Mouse (Mus musculus): Measurements from ENCODE around the gene Cog1. TPM values are rescaled to one million over a fixed set of nuclear protein-coding genes. Genes with fewer than 3 reads are reported as not detected.

Gene Cog1
- 36.3 and 37.8 TPM in 2 replicates for total RNA-seq (2017)

- no peak for ATAC-seq (ENCODE audit: extremely low read depth, insufficient number of reproducible peaks, low FRiP score, poor library complexity, severe bottlenecking)
These were observed at the start of gene Cog1 for GRCm38 (mm10) chr11:113648690-113649352. Gene Cog1 (plus strand): TSS chr11:113649169.

GRCm38 (mm10) chr11:113600526-113601245, 48.3 kb upstream of the Cog1 start:
- no peak for ATAC-seq (ENCODE audit: extremely low read depth, insufficient number of reproducible peaks, low FRiP score, poor library complexity, severe bottlenecking)

DNA sequence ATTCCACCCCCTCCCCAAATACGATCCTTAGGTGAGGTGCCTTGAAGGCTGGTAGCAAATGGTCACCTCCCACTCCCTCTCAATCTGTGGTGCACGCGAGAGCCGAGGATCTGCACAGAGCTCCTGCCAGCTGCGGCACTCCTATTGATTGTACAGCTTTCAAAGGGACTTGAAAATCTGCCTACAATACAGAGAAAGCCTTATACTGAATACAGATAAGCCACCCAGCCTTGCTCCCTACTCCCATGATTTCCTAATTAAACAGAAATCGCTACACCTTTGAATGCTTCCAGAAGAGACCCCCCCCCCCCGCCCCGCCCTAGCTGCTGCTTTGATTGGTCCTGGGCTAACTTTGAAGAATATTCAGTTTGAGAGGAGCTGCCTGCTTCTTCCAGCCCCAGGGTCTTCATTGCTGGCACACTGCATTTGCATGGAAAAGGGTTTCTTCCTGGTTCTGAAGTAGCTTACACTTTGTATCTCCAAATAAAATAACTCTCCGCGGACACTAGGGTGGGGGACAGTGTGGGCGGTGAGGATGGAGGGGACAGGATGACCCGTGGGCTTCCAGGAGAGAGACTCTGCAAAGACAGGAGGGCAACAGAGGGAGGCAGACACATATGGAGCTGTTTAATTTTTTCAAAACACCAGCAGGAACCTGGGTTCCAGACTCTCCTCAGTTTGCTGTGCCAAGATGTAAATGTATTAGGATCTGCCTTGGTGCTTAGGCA, 47.2 kb upstream of the Cog1 start:
- ATAC-seq (ENCODE audit: extremely low read depth, insufficient number of reproducible peaks, low FRiP score, poor library complexity, severe bottlenecking): no peak

- no peak for ATAC-seq (ENCODE audit: extremely low read depth, insufficient number of reproducible peaks, low FRiP score, poor library complexity, severe bottlenecking)
These were observed 41.4 kb upstream of the Cog1 start for GRCm38 (mm10) chr11:113607556-113607955.

- ATAC-seq (ENCODE audit: extremely low read depth, insufficient number of reproducible peaks, low FRiP score, poor library complexity, severe bottlenecking): no peak
These were observed 39.4 kb upstream of the Cog1 start for GRCm38 (mm10) chr11:113609581-113609980.

GRCm38 (mm10) chr11:113610266-113610665, 38.7 kb upstream of the Cog1 start:
- ATAC-seq (ENCODE audit: extremely low read depth, insufficient number of reproducible peaks, low FRiP score, poor library complexity, severe bottlenecking): no peak

DNA sequence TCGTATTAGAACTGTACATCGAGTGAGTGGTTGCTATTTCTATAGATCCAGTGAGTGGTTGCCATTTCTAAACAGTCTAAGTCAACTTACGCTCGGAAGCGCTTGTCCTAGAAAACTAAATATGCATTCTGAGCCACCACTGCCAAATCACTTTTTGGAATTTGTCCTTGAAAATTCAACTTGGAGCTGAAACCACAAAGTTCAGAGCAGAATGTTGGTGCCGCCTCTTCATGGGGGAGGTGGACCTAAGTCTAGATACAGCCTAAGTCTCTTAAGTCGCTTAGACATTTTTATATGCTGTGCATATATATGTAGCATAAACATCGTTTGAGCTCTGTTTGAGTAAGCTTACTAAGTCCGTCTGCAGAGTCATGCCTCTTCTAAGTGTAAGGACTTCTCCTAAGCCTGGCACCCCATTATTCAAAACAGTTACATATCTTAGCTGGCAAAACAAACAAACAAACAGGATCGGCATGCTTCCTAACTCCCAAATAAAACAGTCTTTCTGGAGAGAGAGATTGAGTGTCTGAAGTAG, 37.8 kb upstream of the Cog1 start:
- no peak for ATAC-seq (ENCODE audit: extremely low read depth, insufficient number of reproducible peaks, low FRiP score, poor library complexity, severe bottlenecking)

- ATAC-seq (ENCODE audit: extremely low read depth, insufficient number of reproducible peaks, low FRiP score, poor library complexity, severe bottlenecking): peak; percentile 74
These were observed 37.0 kb upstream of the Cog1 start for GRCm38 (mm10) chr11:113611664-113612611.

DNA sequence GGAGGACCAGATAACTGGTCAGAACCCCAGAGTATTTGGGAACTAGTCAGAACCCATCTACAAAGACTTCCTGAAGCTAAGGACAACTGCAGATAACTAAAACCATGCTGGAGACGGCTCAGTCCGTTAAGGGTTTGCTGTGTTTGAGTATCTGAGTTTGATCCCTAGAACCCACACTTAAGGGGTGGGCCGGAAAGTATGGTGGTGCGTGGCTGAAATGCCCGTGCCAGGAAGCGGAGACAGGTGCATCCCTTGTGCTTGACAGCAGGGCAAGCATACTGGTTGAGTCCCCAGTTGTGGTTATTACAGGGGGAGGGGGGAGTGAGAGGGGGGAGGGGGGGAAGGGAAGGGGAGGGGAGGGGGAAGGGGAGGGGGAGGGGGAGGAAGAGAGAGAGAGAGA, 34.5 kb upstream of the Cog1 start:
- ATAC-seq (ENCODE audit: extremely low read depth, insufficient number of reproducible peaks, low FRiP score, poor library complexity, severe bottlenecking): no peak

- ATAC-seq (ENCODE audit: extremely low read depth, insufficient number of reproducible peaks, low FRiP score, poor library complexity, severe bottlenecking): peak; percentile 74
These were observed 31.6 kb upstream of the Cog1 start for GRCm38 (mm10) chr11:113617132-113617911.

- ATAC-seq (ENCODE audit: extremely low read depth, insufficient number of reproducible peaks, low FRiP score, poor library complexity, severe bottlenecking): no peak
These were observed 30.7 kb upstream of the Cog1 start for GRCm38 (mm10) chr11:113618303-113618671.

DNA sequence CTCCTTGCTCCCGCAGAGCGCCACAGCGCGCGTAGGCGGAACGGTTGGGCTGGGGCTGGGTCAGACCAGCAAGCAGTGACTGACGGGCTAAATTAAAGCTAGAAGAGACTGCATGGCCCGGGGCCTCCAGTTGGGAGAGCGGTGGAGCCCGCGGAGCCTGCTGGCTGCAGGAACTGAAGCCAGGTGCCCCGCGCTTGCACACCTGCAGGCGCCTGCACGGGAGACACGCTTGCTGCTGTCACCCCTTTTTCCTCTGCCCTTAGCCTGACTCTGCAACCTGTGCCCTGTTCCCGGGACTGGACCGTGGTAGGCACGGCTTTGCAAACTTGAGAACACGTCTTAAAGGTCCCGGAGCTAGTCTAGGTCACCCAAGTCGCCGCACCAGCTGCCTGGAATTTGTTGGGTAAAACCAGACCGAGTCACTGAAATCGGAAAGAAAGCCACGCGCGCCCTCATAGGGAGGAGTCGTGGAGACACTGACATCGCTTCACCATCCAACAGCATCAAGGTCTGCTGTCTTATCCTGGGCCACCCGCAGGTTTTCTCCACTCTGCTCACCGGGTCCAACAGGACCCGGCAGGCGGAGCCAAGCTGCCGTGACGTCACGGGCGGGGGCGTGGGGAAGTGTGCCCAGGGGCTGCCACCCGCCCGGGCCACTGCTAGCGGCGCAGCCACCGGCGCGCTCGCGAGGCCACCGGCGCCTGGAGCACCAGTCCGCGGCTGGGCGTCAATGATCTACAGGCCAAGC, 30.1 kb upstream of the Cog1 start, which contains the start of gene Sstr2:
Gene Sstr2 (plus strand): TSS at position 671 of the 748 bp plus-strand sequence.
- ATAC-seq (ENCODE audit: extremely low read depth, insufficient number of reproducible peaks, low FRiP score, poor library complexity, severe bottlenecking): peak; percentile 23; the same call in 1 of the 2 replicates

DNA sequence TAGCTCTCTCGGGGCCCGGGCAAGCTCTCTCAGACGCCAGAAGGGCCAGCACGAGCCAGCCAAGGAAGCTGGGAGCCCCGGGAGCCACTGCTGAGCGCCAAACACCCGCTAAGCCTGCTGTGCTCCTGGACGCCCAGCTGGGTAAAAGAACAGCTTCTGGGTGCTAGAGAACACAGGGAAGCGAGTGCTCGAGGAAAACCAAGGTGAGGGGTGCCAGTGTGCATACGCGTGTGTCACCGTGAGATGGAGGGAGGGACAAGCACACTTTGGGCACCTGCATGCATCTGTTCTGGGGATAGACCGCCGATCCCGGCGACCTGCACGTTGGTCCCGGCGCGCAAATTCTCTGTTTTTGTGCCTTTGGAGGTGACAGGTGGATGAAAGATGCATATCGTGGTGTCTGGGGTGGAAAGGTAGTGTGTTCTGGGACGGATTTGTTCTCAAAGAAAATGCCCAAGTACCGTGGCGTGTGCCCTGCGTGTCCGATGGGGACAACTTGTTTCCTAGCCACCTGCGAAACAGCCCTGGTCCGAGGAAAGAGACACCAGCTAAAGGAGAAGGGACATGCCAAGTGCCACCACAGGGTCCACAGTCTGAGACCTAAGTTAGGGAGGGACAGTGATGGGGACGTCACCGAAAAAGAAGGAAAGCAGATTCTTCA, 29.4 kb upstream of the Cog1 start:
- no peak for ATAC-seq (ENCODE audit: extremely low read depth, insufficient number of reproducible peaks, low FRiP score, poor library complexity, severe bottlenecking)

- no peak for ATAC-seq (ENCODE audit: extremely low read depth, insufficient number of reproducible peaks, low FRiP score, poor library complexity, severe bottlenecking)
These were observed 28.0 kb upstream of the Cog1 start for GRCm38 (mm10) chr11:113621001-113621400.

- ATAC-seq (ENCODE audit: extremely low read depth, insufficient number of reproducible peaks, low FRiP score, poor library complexity, severe bottlenecking): no peak
These were observed 26.9 kb upstream of the Cog1 start for GRCm38 (mm10) chr11:113622028-113622427.

GRCm38 (mm10) chr11:113625437-113625836, 23.5 kb upstream of the Cog1 start:
- no peak for ATAC-seq (ENCODE audit: extremely low read depth, insufficient number of reproducible peaks, low FRiP score, poor library complexity, severe bottlenecking)

DNA sequence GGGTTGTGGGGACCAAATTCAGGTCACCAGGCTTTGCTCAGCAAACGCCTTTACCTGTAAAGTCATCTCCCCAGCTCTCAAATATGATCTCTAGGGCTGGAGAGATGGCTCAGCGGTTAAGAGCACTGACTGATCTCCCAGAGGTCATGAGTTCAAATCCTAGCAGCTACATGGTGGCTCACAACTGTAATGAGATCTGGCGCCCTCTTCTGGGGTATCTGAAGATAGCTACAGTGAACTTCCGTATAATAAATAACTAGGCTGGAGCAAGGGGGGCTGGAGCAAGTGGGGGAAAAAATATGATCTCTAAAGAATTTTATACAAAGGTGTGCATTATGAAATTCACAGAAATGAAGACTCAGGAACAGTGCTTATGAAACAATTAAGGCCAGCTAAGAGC, 21.2 kb upstream of the Cog1 start:
- ATAC-seq (ENCODE audit: extremely low read depth, insufficient number of reproducible peaks, low FRiP score, poor library complexity, severe bottlenecking): no peak
